Mouse (Mus musculus): Measurements from ENCODE around the gene Gsdme. TPM values are rescaled to one million over a fixed set of nuclear protein-coding genes. Genes with fewer than 3 reads are reported as not detected.

Gene Gsdme
- polyA plus RNA-seq, 1 experiment, result 5.4 TPM

DNA sequence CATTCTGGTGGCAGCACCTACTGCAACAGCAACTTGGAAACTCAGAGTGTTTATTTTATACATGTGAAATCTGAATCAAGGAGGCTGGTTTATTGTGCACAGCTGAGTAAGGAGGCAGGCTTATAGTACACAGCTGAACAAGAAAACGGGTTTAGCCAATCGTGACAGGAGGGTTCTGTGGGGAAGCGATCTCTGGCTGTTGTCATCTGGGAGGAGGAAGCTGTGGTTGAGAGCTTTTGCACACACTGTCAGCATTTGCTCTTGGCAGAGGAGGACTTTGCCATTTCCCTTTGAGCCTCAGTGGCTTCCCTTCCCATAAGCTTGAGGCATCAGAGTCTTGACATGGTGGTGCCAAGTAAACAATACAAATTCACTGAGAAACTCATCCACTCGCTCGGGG, 11.0 kb downstream of the Gsdme start:
- Histone ChIP-seq H3K27me3 (replicated peaks; ENCODE audit: control insufficient read depth, insufficient read depth, low read length) (no peaks in the 10 kb centered on the region), H3K4me3 (ENCODE audit: insufficient read depth, low read depth, low read length) (no peak overlapping the region), H3K4me1 (ENCODE audit: control insufficient read depth, insufficient read depth, low read length) (peaks cover 11% of the 10 kb centered on the region; the same call in 1 of the 2 replicates), H3K27ac (ENCODE audit: insufficient read depth, low read depth, low read length) (no peak overlapping the region), H3K36me3 (ENCODE audit: control insufficient read depth, insufficient read depth, low read length) (no peaks in the 10 kb centered on the region)
- peak; percentile 41 for DNase-seq
- TF ChIP-seq CTCF (conservative IDR thresholded peaks at IDR 0.05; ENCODE audit: insufficient read depth, insufficient read length, low read depth, low read length) (no peak), POLR2A (IDR thresholded peaks at IDR 0.05; ENCODE audit: low read depth, low read length) (no peak)
- whole genome bisulfite sequencing, result 44% methylated on average over 5 of the region's 5 CpGs

GRCm38 (mm10) chr6:50247791-50248190, 15.9 kb downstream of the Gsdme start:
- 93% methylated on average over 4 of the region's 4 CpGs for WGBS
- TF ChIP-seq POLR2A (IDR thresholded peaks at IDR 0.05; ENCODE audit: low read depth, low read length) (no peak), CTCF (conservative IDR thresholded peaks at IDR 0.05; ENCODE audit: insufficient read depth, insufficient read length, low read depth, low read length) (no peak)
- H3K27me3 ChIP-seq (replicated peaks; ENCODE audit: control insufficient read depth, insufficient read depth, low read length), result no peaks in the 10 kb centered on the region
- no peak for DNase-seq
- no peaks in the 10 kb centered on the region for H3K36me3 ChIP-seq (ENCODE audit: control insufficient read depth, insufficient read depth, low read length)
- H3K27ac ChIP-seq (ENCODE audit: insufficient read depth, low read depth, low read length), result no peak overlapping the region
- H3K4me3 ChIP-seq (ENCODE audit: insufficient read depth, low read depth, low read length), result no peak overlapping the region
- H3K4me1 ChIP-seq (ENCODE audit: control insufficient read depth, insufficient read depth, low read length), result peaks cover 4% of the 10 kb centered on the region; the same call in 1 of the 2 replicates

GRCm38 (mm10) chr6:50247356-50247755, 16.3 kb downstream of the Gsdme start:
- 73% methylated on average over 2 of the region's 2 CpGs for WGBS
- no peak for DNase-seq
- TF ChIP-seq CTCF (conservative IDR thresholded peaks at IDR 0.05; ENCODE audit: insufficient read depth, insufficient read length, low read depth, low read length), result no peak

GRCm38 (mm10) chr6:50244967-50245366, 18.7 kb downstream of the Gsdme start:
- no peaks in the 10 kb centered on the region for H3K36me3 ChIP-seq (ENCODE audit: control insufficient read depth, insufficient read depth, low read length)
- 79% methylated on average over 4 of the region's 4 CpGs for WGBS
- TF ChIP-seq POLR2A (IDR thresholded peaks at IDR 0.05; ENCODE audit: low read depth, low read length) (no peak), CTCF (conservative IDR thresholded peaks at IDR 0.05; ENCODE audit: insufficient read depth, insufficient read length, low read depth, low read length) (no peak)
- no peak for DNase-seq
- H3K4me3 ChIP-seq (ENCODE audit: insufficient read depth, low read depth, low read length), result no peak overlapping the region
- no peaks in the 10 kb centered on the region for H3K27me3 ChIP-seq (replicated peaks; ENCODE audit: control insufficient read depth, insufficient read depth, low read length)
- H3K4me1 ChIP-seq (ENCODE audit: control insufficient read depth, insufficient read depth, low read length), result no peaks in the 10 kb centered on the region
- no peak overlapping the region for H3K27ac ChIP-seq (ENCODE audit: insufficient read depth, low read depth, low read length)

More at GRCm38 (mm10) chr6:50247356-50247755, 16.3 kb downstream of the Gsdme start:
- H3K27ac ChIP-seq (ENCODE audit: insufficient read depth, low read depth, low read length), result no peak overlapping the region
- H3K27me3 ChIP-seq (replicated peaks; ENCODE audit: control insufficient read depth, insufficient read depth, low read length), result no peaks in the 10 kb centered on the region
- H3K36me3 ChIP-seq (ENCODE audit: control insufficient read depth, insufficient read depth, low read length), result no peaks in the 10 kb centered on the region
- 0 out of 2 replicates have a peak, but pooled peaks cover under 1% of the 10 kb centered on the region for H3K4me1 ChIP-seq (ENCODE audit: control insufficient read depth, insufficient read depth, low read length)
- no peak overlapping the region for H3K4me3 ChIP-seq (ENCODE audit: insufficient read depth, low read depth, low read length)

DNA sequence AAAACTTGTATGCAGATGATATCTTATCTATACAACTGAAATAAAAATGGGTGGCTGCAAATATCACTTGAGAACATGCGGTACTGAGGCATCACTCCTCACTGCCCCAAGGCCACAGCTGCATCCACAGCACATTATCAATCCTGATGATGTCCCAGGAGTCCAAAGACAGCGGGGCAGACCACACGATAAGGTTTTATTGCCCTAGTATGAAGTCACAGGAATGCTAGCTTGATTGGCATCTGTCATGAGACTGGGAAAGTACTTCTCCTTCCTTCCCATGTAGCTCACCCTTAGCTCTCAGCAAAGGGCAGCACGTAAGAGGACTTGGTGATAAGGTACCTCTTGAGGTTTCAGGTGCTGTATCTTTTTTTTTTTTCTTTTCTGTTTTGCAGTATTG, 19.5 kb downstream of the Gsdme start:
- H3K27me3 ChIP-seq (replicated peaks; ENCODE audit: control insufficient read depth, insufficient read depth, low read length), result no peaks in the 10 kb centered on the region
- 92% methylated on average over 4 of the region's 4 CpGs for WGBS
- no peak for TF ChIP-seq CTCF (conservative IDR thresholded peaks at IDR 0.05; ENCODE audit: insufficient read depth, insufficient read length, low read depth, low read length)
- no peak for TF ChIP-seq POLR2A (IDR thresholded peaks at IDR 0.05; ENCODE audit: low read depth, low read length)
- no peaks in the 10 kb centered on the region for H3K4me1 ChIP-seq (ENCODE audit: control insufficient read depth, insufficient read depth, low read length)
- H3K36me3 ChIP-seq (ENCODE audit: control insufficient read depth, insufficient read depth, low read length), result no peaks in the 10 kb centered on the region
- DNase-seq, result no peak
- no peak overlapping the region for H3K27ac ChIP-seq (ENCODE audit: insufficient read depth, low read depth, low read length)
- H3K4me3 ChIP-seq (ENCODE audit: insufficient read depth, low read depth, low read length), result no peak overlapping the region

- no peak overlapping the region for H3K27ac ChIP-seq (ENCODE audit: insufficient read depth, low read depth, low read length)
- 71% methylated on average over 5 of the region's 5 CpGs for WGBS
- TF ChIP-seq CTCF (conservative IDR thresholded peaks at IDR 0.05; ENCODE audit: insufficient read depth, insufficient read length, low read depth, low read length) (no peak), POLR2A (IDR thresholded peaks at IDR 0.05; ENCODE audit: low read depth, low read length) (no peak)
These were observed 23.2 kb downstream of the Gsdme start for GRCm38 (mm10) chr6:50240437-50240836.

GRCm38 (mm10) chr6:50239902-50240301, 23.8 kb downstream of the Gsdme start:
- H3K4me3 ChIP-seq (ENCODE audit: insufficient read depth, low read depth, low read length), result no peak overlapping the region
- 98% methylated on average over 2 of the region's 2 CpGs for WGBS
- no peak for TF ChIP-seq POLR2A (IDR thresholded peaks at IDR 0.05; ENCODE audit: low read depth, low read length)
- TF ChIP-seq CTCF (conservative IDR thresholded peaks at IDR 0.05; ENCODE audit: insufficient read depth, insufficient read length, low read depth, low read length), result no peak
- no peak for DNase-seq
- no peaks in the 10 kb centered on the region for H3K27me3 ChIP-seq (replicated peaks; ENCODE audit: control insufficient read depth, insufficient read depth, low read length)
- H3K27ac ChIP-seq (ENCODE audit: insufficient read depth, low read depth, low read length), result no peak overlapping the region
- no peaks in the 10 kb centered on the region for H3K36me3 ChIP-seq (ENCODE audit: control insufficient read depth, insufficient read depth, low read length)
- H3K4me1 ChIP-seq (ENCODE audit: control insufficient read depth, insufficient read depth, low read length), result no peaks in the 10 kb centered on the region

More at GRCm38 (mm10) chr6:50240437-50240836, 23.2 kb downstream of the Gsdme start:
- Histone ChIP-seq H3K4me3 (ENCODE audit: insufficient read depth, low read depth, low read length) (no peak overlapping the region), H3K4me1 (ENCODE audit: control insufficient read depth, insufficient read depth, low read length) (no peaks in the 10 kb centered on the region), H3K27me3 (replicated peaks; ENCODE audit: control insufficient read depth, insufficient read depth, low read length) (no peaks in the 10 kb centered on the region), H3K36me3 (ENCODE audit: control insufficient read depth, insufficient read depth, low read length) (no peaks in the 10 kb centered on the region)
- no peak for DNase-seq

All from kidney, adult 2 months (tissue).